Mouse (Mus musculus) myocyte (in vitro differentiated cells): ENCODE results near the gene Fyb2. TPM values are rescaled to one million over a fixed set of nuclear protein-coding genes. Genes with fewer than 3 reads are reported as not detected.

Source experiments
- H3K27me3 ChIP-seq: one replicate; pipeline ENCODE4 v1.6.1; 2011; ENCODE audit not compliant: control insufficient read depth, insufficient read depth, insufficient read length
- H3K36me3 ChIP-seq: one replicate; pipeline ENCODE4 v1.6.1; 2011; ENCODE audit not compliant: control insufficient read depth, insufficient read depth
- H3K4me2 ChIP-seq: one replicate; pipeline ENCODE4 v1.6.1; 2011; ENCODE audit warnings: low read depth, control low read depth
- H3K4me3 ChIP-seq: one replicate; pipeline ENCODE4 v1.5.1; 2011; ENCODE audit warnings: mild to moderate bottlenecking, control low read depth, moderate library complexity
- H3K79me2 ChIP-seq: one replicate; pipeline ENCODE4 v1.6.1; 2011; ENCODE audit not compliant: control insufficient read depth, insufficient read depth
- H3ac ChIP-seq: one replicate; pipeline ENCODE4 v1.6.1; 2011; ENCODE audit not compliant: control insufficient read depth, insufficient read length
- CEBPB ChIP-seq: IDR thresholded peaks from 2 replicates; pipeline ENCODE4 v1.6.1; 2011; ENCODE audit warnings: mild to moderate bottlenecking, moderate library complexity; ENCODE audit not compliant: poor library complexity, insufficient read depth, severe bottlenecking
- E2F4 ChIP-seq: IDR thresholded peaks from one replicate; pipeline ENCODE4 v1.6.1; 2011; ENCODE audit warnings: mild to moderate bottlenecking, control low read depth, moderate library complexity; ENCODE audit not compliant: insufficient read depth
- MAX ChIP-seq: IDR thresholded peaks from one replicate; pipeline ENCODE4 v1.6.1; 2011; ENCODE audit warnings: low read depth, mild to moderate bottlenecking, control low read depth
- MYOD1 ChIP-seq, 3 experiments: IDR thresholded peaks; one replicate each; pipeline ENCODE4 v1.6.1; 2011; ENCODE audit warnings: control low read depth in 2 of 3, low read depth in 2 of 3, mild to moderate bottlenecking in 2 of 3, moderate library complexity in 1 of 3; ENCODE audit not compliant: insufficient read length in 2 of 3, control insufficient read depth in 1 of 3
- MYOG ChIP-seq, 3 experiments: IDR thresholded peaks; one replicate each; pipeline ENCODE4 v1.6.1; 2011; ENCODE audit warnings: control low read depth in 2 of 3, low read depth in 2 of 3, mild to moderate bottlenecking in 2 of 3; ENCODE audit not compliant: insufficient read length in 2 of 3, control insufficient read depth in 1 of 3, insufficient read depth in 1 of 3
- POLR2A ChIP-seq: IDR thresholded peaks from one replicate; pipeline ENCODE4 v1.6.1; 2011; ENCODE audit warnings: low read depth, mild to moderate bottlenecking, control low read depth, moderate library complexity; ENCODE audit not compliant: insufficient read length
- POLR2AphosphoS2 ChIP-seq: IDR thresholded peaks from one replicate; pipeline ENCODE4 v1.6.1; 2011; ENCODE audit warnings: low read depth, control low read depth; ENCODE audit not compliant: insufficient read length
- REST ChIP-seq: IDR thresholded peaks from one replicate; pipeline ENCODE4 v1.6.1; 2011; ENCODE audit warnings: mild to moderate bottlenecking, control low read depth, moderate library complexity; ENCODE audit not compliant: insufficient read depth, insufficient read length
- SRF ChIP-seq: IDR thresholded peaks from one replicate; pipeline ENCODE4 v1.6.1; 2011; ENCODE audit warnings: low read depth; ENCODE audit not compliant: control insufficient read depth, insufficient read length
- TCF12 ChIP-seq: IDR thresholded peaks from one replicate; pipeline ENCODE4 v1.6.1; 2011; ENCODE audit warnings: mild to moderate bottlenecking, control low read depth; ENCODE audit not compliant: poor library complexity, insufficient read depth, severe bottlenecking
- TCF3 ChIP-seq: IDR thresholded peaks from one replicate; pipeline ENCODE4 v1.6.1; 2011; ENCODE audit warnings: low read depth, control low read depth; ENCODE audit not compliant: insufficient read length
- USF1 ChIP-seq: IDR thresholded peaks from one replicate; pipeline ENCODE4 v1.6.1; 2011; ENCODE audit warnings: low read depth, mild to moderate bottlenecking, control low read depth, moderate library complexity
- polyA plus RNA-seq: library from polyadenylated mRNA; unstranded; fragments of >200 nt; fragmentation: generic; extraction: Trizol; gene quantifications from one replicate; pipeline ENCODE4 v1.2.1, GENCODE M21; 2012; ENCODE audit warnings: missing spikeins

The Fyb2 gene
- polyA plus RNA-seq, 1 experiment = 0.08 TPM

GRCm38 (mm10) chr4:105013718-105014117 lies 100.5 kb downstream of the Fyb2 start:
- no peaks in the 10 kb centered on the region for H3K27me3 ChIP-seq
- no peak overlapping the region for H3K4me3 ChIP-seq
- no peak overlapping the region for H3ac ChIP-seq
- no peaks in the 10 kb centered on the region for H3K79me2 ChIP-seq
- TF ChIP-seq USF1 (no peak), SRF (no peak), E2F4 (no peak), TCF12 (no peak), POLR2A (no peak), MAX (no peak), REST (no peak), CEBPB (no peak), TCF3 (no peak)
- no peak overlapping the region for H3K4me2 ChIP-seq
- no peaks in the 10 kb centered on the region for H3K36me3 ChIP-seq

GRCm38 (mm10) chr4:105015496-105015895 lies 102.2 kb downstream of the Fyb2 start:
- H3K36me3 ChIP-seq = no peaks in the 10 kb centered on the region
- no peaks in the 10 kb centered on the region for H3K27me3 ChIP-seq
- no peak overlapping the region for H3K4me2 ChIP-seq
- H3K4me3 ChIP-seq = no peak overlapping the region
- TF ChIP-seq SRF (no peak), REST (no peak), TCF12 (no peak)
- H3K79me2 ChIP-seq = no peaks in the 10 kb centered on the region
- H3ac ChIP-seq = no peak overlapping the region

- H3K4me3 ChIP-seq = no peak overlapping the region
- no peak for TF ChIP-seq MAX
- no peak for TF ChIP-seq POLR2A
- TF ChIP-seq CEBPB = no peak
- no peak for TF ChIP-seq E2F4
- no peak for TF ChIP-seq USF1
- no peak for TF ChIP-seq TCF3
- TF ChIP-seq TCF12 = no peak
- TF ChIP-seq POLR2AphosphoS2 = no peak
- no peak for TF ChIP-seq MYOG (IDR thresholded peaks at IDR 0.05; ENCODE audit: control insufficient read depth in 1 of 3, insufficient read depth in 1 of 3, insufficient read length in 2 of 3, low read depth in 2 of 3)
- TF ChIP-seq SRF = no peak
- TF ChIP-seq MYOD1 (IDR thresholded peaks at IDR 0.05; ENCODE audit: control insufficient read depth in 1 of 3, insufficient read length in 2 of 3, low read depth in 2 of 3) = no peak
- TF ChIP-seq REST = no peak
Observed at GRCm38 (mm10) chr4:105016006-105016613, 102.9 kb downstream of the Fyb2 start.

GRCm38 (mm10) chr4:105027278-105027677 lies 114.0 kb downstream of the Fyb2 start:
- H3ac ChIP-seq = no peak overlapping the region
- no peak for TF ChIP-seq MYOD1 (IDR thresholded peaks at IDR 0.05; ENCODE audit: control insufficient read depth in 1 of 3, insufficient read length in 2 of 3, low read depth in 2 of 3)
- TF ChIP-seq MAX = no peak
- TF ChIP-seq REST = no peak
- no peak for TF ChIP-seq USF1
- no peak for TF ChIP-seq CEBPB
- TF ChIP-seq TCF12 = no peak
- no peaks in the 10 kb centered on the region for H3K79me2 ChIP-seq
- H3K27me3 ChIP-seq = no peaks in the 10 kb centered on the region
- no peak overlapping the region for H3K4me3 ChIP-seq
- no peak overlapping the region for H3K4me2 ChIP-seq
- H3K36me3 ChIP-seq = no peaks in the 10 kb centered on the region

More at GRCm38 (mm10) chr4:105016006-105016613, 102.9 kb downstream of the Fyb2 start:
- no peaks in the 10 kb centered on the region for H3K79me2 ChIP-seq
- no peak overlapping the region for H3K4me2 ChIP-seq
- no peaks in the 10 kb centered on the region for H3K36me3 ChIP-seq
- no peaks in the 10 kb centered on the region for H3K27me3 ChIP-seq
- no peak overlapping the region for H3ac ChIP-seq

- TF ChIP-seq POLR2AphosphoS2 (no peak), MAX (no peak)
- Histone ChIP-seq H3K36me3 (no peaks in the 10 kb centered on the region), H3K4me2 (no peak overlapping the region), H3K4me3 (no peak overlapping the region), H3K27me3 (no peaks in the 10 kb centered on the region), H3K79me2 (no peaks in the 10 kb centered on the region), H3ac (no peak overlapping the region)
Observed at GRCm38 (mm10) chr4:105031104-105031503, 117.8 kb downstream of the Fyb2 start.
